Mouse (Mus musculus) ovary, postnatal 10 days (tissue): ENCODE measurements around the gene Rsrc1.

Experiments
- DNase-seq: peaks from one replicate; pipeline ENCODE4 v3.0.0; 2022; ENCODE audit warnings: low spot score

Rsrc1 gene

DNA sequence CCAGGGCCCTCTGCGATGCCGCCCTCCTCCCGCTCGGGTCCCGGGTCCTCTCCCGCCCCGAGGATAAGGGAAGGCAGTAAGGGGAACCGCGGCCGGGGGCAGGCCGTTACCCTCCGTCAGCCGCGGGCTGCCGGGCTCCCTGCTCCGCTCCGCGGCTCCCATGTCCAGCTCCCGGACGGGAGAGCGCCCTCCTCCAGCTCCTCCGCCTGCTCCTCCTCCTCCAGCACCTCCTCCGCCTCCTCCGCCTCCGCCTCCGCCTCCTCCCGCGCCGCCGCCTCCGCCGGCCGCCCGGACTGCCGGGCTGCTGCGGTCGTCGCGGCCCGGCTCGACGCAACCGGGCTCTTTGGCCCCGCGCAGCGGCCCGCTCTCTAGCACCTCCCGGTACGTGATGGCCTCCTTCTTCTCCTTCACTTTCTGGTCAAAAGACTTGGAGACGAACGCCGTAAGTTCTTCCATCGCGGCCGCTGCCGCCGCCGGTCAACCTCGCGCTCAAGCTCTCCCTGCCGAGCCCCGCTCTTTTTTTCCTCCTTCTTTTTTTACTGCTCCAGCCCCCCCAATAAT is at the start of gene Rsrc1:
TSS of gene Rsrc1 (plus strand) at position 290 of the 561 bp plus-strand sequence.
- no peak for DNase-seq

DNA sequence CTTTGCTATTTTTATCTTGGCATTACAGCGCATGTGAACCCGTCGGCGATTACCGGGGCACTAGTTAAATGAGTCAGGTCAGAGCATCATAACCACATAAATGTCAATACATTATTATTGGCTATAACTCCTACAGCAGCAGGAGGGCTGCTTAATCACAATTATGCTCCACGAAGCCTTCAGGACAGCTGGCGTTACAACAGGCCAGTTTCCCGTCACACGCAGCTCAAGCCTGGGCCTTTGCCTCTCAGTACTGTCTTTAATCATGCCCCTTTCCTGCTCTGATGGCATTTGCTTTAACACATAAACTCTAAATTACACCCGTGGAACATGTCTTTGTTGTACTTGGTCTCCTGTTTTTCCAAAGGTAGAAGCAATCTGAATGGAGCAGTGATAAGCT is 41.5 kb upstream of the Rsrc1 start:
- no peak for DNase-seq

DNA sequence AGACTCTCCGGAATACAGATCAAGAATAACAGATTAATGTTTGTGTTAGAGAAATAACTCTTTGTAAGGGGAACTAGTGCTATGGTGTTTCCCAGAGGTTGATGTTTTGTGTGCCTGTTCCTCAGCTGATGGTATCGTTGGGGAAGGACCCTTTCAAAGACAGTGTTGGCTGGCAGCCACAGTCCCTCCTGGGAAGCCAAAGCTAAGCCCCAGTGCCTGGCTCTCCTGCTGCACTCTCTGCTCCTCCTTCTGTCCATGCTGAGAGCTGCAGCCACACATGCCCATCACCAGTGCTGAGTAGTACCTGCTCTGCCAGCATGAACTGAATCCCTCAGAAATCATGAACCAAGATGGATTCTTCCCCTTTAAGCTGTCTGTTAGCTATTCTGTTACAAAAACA is 26.1 kb upstream of the Rsrc1 start:
- DNase-seq: no peak

DNA sequence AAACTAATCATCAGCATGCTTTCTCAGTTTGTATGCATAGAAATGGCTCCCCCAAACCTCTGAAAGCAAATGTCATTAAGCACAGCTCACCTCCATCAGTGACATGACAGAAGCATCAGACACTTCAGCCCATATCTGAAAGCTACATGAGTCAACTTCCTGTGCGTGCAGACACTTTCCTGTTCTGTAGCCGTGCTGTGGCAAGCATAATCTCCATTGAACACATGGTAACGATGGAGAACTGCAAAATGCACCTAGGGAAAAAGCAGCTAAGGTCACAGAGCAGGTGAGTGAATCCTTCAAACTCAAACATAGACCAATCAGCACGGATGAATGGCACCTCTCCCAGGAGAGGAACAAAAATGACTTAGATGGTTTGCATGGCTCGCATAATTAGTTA is 21.2 kb upstream of the Rsrc1 start:
- no peak for DNase-seq

DNA sequence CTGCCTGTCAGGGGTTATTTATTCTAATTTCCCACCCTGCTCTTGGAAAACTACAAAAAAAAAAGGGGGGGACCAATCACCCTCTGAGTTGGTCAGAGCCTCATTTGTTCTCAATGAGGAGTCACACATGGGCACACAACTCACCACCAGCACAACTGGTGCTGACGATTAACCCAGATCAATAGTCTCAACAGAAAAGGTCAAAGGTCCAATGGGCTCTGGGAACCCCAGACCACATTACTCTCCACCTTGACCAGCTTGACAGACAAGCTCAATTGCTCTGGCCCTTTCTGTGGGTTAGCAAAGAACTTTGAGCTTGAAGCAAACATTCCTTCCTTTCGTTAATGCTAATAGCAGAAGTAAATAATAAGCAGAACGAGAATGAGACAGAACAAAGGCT is 16.3 kb upstream of the Rsrc1 start:
- DNase-seq: no peak

DNA sequence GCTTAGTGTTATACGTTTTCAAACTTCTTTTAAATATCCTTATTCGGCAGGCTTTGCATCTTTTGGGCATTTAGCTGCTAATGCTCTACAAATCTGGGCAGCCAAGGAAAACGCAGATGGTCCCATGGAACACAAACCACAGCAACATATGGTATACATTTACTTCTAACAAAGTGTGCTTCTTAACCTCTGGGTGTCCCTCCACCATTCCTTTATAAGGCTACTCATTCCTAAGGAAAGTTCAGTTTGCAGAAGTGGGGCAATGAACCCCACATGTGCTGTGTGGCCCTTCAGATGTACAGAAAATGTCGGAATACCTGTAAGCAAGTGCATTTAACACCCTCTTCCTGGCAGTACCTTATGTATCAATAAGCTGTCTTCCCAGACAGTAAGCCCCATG is 13.7 kb upstream of the Rsrc1 start:
- no peak for DNase-seq

DNA sequence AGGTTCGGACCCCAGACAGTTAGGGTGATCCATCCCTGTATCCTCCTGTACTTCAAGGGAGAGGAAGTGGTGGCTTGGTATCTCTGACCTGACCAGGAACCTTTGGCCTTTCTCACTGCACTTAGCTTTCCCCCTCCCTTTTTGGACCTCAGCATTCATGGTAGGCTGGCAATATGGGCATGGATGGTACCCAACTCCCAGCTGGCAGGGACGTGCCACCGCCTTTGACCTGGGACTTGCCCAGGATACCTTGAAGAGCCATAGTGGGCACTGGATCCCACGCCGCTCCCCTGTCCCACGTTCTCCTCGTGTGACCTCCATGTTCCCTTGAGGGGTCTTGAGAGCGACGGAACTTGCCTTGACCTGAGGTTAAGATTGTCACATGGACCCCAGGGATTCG is 10.9 kb upstream of the Rsrc1 start:
- no peak for DNase-seq

DNA sequence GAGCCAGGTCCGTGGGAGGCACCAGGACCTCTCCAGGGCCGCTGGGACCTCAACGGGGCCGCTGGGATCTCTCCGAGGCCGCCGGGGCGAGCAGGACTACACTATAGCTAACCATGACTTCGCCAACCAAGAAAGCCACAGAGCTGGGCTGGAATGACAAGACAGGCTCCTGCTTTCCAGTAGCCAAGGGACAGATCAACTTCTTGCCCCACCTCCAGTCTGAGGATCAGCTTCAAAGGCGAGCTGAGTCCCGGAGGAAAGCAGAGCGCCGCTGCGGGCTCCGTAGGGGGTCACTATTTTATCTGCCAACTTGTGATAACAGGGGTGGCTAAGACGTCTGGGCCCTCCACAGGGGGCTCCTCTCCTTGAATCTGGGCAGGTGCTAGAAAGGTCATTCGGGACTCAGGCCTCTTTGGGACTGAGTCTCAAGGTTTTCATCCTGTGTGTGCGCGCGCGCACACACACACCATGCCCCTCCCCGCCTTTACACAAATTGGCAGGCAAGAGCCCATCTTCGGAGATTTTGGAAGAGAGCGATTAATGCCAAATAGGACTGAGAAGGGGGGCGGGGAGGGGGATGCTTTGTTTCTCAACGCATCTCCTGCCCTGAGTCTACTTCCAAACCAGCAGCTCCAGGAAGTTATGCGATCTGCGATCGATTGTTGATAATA is 10.4 kb upstream of the Rsrc1 start:
- DNase-seq: no peak

DNA sequence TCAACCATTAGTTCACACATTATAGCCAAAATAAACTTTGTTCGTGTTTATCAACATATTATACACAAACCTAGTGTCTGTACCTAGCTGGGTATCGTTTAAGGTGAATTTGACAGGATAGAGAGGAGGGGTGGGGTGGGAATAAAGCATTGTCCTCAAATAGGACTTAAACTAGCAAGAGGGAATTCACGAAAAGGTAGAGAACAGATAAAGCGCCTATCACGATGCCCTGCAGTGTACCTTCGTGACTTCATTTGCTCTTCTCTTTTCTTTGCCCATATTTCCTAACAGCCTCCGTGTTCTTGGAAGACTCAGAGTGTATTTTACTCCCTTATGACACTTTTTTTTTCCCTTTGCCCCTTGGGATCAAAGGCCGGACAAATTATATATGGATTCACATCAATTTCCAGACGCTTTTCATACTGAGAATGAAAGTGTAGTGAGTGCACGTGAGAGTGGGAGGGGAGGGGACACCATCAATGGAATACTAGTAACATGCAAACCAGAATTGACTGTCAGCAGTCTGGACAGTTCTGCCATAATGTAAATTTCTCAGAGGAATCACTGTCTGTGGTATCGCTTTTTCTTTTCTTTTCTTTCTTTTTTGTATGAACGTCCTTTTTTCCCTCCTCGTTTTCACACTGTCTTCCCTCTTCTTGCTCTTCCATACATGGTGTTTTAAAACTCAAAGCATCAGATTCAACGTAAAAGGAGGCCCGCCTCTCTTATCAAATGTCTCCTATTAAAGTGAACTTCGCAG is 8.8 kb upstream of the Rsrc1 start:
- DNase-seq: no peak

DNA sequence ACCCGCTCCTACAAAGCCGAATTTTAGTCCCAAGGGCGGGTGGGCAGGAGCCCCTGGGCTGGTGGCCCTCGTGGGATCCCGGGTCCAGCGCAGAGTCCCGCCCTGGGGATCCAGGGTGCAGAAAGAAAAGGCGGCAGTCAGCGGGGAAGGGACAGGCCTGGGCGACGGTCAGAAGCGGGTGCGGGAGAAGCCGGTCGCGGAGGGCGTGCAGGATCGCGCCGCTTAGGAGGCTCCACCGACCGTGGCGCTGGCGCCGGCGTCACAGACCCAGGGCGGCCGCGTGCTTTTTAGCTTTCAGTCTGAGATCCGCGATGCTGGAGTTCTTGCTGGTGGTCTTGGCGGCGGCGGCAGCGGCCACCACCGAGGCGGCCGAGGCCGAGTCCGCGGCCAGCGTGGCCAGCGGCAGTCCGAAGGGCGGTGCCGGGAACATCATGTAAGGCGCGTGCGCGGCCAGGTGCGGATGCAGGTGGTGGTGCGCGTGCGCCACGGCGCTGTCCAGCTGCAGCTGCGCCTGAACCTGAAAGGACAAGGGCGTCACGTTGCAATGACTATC is 7.7 kb upstream of the Rsrc1 start:
- DNase-seq: no peak

DNA sequence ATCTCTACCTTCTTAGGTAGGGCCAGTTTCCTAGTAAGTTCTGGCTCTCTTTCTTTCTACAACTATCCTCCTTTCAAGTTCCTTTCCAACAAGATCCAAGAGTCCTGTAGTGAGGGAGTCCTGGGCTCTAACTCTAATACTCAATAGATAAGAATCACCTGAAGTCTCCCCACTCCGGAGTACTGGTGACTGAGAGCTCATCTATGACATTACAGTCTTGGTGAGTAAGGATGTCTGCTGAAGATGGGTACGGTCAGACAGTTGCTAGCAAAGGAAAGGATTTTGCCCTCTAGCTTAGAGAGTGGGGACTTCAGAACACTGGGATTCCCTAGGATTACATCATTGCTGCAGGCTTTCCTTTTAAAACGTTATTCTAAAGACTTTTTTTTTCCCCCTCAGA is 6.7 kb upstream of the Rsrc1 start:
- no peak for DNase-seq

DNA sequence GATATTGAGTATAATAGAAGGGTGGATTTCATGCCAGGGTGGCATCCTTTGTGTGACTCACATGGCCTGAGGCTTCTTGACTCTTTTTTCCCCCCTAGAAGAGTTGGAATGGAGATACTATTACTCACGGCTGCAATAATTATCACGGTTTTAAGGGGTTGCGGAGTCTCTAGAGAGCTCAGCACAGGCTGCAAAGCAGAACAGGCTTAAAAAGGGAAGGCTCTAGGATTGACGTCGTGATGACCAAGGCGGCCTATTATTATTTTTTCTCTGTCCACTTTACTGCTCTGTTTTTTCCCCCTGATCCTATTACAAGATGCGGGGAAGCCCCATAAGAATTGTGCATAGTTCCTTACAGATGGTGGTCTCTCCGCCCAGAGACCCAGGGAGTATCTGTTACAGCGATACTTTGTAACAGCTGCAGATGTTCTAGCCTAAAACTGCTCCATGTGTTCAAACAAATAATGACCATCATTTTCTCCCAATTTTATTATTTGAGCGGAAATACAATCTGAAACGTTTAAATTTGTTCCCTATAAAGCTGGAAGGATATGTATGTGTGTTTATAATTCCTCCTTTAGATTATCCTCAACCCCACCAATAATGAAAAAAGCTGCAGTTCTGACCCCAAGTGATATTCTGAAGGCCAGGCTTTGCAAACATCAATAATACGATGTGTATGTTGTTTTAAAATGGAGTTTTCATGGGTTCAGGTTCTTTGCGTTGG is 4.1 kb upstream of the Rsrc1 start:
- no peak for DNase-seq

DNA sequence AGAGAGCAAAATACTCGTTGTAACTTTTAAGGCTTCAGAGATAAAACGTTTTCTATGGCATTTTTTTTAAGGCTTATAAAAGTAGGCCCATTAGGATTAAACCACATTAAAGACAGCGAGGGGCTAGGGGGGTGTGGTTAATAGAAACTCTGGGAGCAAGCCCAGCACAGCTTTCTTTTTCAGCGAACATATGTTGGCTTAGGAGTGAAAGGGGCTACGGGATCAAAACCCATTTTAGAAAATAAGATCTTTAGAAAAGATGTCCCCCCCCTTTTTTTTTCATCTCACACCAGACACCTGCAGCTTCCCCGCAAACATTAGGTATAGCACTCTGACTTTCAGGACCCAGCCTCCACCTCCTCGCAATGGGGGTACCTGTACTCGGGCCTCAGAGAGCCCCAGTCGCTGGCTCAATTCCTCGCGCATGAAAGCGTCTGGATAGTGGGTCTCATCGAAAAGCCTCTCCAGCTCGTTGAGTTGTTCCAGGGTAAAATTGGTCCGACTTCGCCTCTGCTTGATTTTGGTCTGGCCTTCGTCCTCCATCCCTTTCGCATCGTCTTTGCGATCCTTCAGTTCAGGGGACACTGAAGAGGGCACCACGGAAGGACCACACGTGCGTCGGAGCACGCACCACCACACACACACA is 3.3 kb upstream of the Rsrc1 start:
- no peak for DNase-seq

DNA sequence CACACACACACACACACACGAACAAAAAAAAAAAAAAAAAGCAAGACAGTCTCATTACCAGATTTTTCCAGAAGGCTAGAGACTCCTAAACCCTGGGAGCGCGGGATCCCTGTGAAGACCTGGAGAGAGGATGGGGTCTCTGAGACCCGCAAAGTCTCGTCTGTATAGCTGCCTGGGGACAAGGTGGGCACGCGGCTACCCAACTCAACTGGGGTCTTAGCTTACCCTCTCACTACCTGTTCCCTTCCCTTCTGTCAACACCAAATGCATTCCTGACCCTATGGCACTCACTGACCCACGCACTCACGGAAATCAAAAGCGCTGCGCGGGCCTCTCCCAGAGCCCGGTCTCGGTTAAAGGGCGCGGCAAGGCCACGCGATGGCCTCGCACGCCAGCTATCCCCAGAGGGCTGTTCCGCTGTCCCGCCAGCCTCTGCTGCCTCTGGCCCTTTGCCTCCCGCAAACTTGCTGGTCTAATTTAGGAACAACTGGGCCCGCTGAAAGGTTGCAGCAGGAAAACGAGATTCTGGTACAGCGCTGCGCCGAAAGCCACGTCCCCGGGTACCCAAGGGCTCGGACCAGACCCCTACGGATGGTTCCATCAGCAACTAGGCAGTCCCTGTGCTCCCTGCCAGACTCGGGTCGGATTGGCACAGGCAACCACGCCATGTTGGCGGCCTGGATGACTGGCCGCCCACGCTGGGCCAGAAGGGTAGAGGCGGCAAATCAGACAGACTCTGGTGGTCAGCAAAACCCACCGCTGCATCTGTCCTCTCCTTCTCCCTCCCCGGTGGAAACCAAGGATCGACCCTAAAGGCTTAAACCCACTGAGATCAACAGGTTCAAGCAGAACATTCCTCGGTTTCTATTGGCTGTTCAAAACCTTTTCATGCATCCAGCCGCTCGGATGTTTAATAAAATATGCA is 2.5 kb upstream of the Rsrc1 start:
- no peak for DNase-seq

DNA sequence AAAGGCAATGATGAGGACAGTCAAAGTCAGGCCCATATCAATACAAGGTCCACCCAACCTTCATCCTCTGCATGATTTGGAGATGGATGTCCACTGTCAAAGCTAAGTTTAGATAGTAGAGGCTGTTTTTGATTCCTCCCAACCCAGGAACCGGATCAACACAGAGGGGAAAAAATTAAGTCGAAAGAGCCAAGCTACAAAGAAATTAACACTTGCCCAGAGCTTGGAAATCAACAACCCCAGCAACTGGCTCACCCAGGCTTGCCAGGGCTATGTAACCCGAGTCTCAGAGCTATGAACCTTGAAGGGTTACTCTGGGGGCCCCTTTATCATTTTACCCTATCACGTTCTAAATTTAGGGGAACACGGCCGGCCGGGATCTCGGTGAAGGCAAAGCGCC is 1.7 kb upstream of the Rsrc1 start:
- DNase-seq: no peak

DNA sequence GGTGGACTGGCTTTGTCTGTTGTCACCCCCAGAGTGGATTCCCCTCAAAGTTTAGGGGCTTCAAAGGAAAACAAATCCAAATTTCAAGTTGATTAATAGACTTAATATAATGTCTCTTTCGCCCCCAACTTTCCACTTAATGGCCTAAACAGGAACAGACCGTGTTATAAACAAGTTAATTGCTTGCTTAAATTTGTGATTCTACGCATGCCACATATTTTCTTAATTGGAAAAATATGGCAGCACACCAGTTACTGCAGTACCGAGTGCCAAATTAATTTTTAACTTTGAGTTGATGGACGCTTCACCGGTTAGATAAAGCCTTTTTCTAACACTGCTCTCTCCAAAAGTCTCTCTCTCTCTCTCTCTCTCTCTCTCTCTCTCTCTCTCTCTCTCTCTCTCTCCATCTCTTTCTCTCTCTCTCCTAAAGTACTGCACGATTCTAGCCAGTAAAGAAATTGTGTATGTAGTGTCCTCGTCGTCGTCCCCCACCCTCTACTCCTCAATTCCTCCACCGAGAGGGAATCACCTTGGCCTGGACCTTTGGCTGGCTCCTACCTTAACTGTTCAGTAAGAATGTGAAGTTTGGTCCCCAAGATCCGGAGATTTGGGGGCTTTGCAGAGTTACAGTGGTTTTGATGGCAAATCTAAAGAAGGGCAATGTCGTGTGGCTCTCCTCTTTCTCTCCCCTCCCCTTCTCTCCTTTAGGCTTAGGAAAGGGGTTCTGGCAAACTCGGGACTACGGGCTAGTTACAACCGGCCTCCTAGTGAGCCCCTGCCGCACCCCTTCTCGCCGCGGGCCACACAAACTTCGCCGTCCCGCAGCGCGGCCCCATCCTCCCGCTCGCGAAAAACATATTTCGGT is 847 bp upstream of the Rsrc1 start:
- no peak for DNase-seq

DNA sequence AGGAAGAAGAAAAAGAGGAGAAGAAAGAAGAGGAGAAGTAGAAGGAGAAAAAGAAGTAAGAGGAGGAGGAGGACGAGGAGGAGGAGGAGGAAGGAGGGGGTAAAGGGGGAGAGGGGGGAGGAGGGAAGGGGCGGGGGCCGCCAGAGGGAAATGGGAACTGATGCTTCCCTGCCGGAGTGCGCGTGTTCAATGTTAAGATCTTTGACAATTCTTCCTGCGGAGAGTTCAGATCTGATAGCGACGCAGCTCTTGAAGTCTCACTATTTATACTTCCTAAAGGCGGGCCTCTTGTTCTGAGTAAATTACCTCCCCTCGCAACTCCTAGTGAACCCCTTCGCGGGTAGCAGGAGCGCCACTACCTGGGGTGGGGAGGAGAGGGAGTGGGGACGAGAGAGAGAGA is 516 bp downstream of the Rsrc1 start, which contains the start of gene Shox2:
TSS of gene Shox2 (minus strand) at position 66 of the 400 bp plus-strand sequence.
- no peak for DNase-seq

DNA sequence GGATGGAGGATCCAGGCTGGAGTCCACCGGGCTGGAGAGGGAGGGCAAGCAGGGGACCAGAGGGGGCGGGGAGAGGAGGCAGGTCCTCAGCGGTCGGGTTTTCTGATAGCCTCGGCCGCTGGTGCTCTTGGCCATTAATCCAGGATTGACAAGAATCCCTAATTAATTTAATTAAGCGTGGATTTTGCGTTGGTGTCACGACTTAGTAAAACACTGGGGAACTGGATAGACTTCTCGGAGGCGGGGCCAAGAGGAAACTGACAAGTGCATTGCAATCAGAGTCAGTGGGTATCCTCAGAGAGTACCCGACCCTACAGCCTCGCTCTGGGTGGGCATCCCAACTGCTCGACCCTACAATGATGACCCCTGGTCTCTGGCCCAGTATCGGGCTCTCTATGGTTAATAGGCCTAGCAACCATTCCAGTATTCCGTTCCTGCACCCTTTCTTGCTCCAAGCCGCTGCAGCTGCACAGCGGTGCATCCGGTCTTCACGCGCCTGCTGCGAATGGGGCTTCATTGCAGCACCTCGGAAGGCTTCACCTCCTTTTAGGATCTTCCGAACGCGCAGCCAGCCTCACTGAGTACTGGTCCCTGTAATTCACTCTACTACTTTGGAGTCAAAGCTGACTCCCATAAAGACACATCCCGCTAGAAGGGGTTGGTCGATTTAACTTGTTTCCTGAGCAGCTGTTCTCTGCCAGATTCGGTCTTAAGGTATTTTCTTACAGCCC is 1.2 kb downstream of the Rsrc1 start:
- DNase-seq: no peak

DNA sequence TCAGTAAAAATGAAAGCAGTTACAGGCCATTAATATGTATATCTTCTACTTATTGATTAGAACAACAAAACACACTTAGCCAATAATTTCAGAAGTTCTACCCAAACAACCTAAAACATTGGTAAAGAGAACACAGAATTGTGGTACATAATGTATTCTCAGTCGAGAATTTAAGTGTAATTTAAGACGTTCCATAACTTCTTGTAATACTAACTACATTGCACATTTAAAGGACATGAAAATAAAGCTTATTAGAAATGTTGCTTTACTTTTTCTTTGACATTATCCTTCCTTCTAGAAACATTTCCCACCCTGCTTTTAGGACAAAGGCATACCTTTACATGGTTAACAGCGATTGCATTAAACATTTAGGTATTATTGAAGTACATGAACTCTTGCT is 2.3 kb downstream of the Rsrc1 start:
- DNase-seq: no peak
